Mouse (Mus musculus): ENCODE measurements around the gene Erf. TPM values are rescaled to one million over a fixed set of nuclear protein-coding genes. Genes with fewer than 3 reads are reported as not detected.

Gene Erf
- polyA plus RNA-seq, 1 experiment = 41.1 TPM

- WGBS = 69% methylated on average over 2 of the region's 2 CpGs
- TF ChIP-seq POLR2A (IDR thresholded peaks at IDR 0.05; ENCODE audit: borderline replicate concordance, extremely low read depth, low read depth, low read length) (no peak), CTCF (IDR thresholded peaks at IDR 0.05; ENCODE audit: insufficient read depth, low read length) (no peak)
- DNase-seq = no peak
- Histone ChIP-seq H3K4me3 (replicated peaks; ENCODE audit: extremely low read depth, low read depth, low read length) (no peak overlapping the region), H3K4me1 (ENCODE audit: control insufficient read depth, insufficient read depth, low read length) (no peaks in the 10 kb centered on the region; the same call in 1 of the 2 replicates)
Measured at GRCm38 (mm10) chr7:25233061-25233460, 17.5 kb downstream of the Erf start.

DNA sequence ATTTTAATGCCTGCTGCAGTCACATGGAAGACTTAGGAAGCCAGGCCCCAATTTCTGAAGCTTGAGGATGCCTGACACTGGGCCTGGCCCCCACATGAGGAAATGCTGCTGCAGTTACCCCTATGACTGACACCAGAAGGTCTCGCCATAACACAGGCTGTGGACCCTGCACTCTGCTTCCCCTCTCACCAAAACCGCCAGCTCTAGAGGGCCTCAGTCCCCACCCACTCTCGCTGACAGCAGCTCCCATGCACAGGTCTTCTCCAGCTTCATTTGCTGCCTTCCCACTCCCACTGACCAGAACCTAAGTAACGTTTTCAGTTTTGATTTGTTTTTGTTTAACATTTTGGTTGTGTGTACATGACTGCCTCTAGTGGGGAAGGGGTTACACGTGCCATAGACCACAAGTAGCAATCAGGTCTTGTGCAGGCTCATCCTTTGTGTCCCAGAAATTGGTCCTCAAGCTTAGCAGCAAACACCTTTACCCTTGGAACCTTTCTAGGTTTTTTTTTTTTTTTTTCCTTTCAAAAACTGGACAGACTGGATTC lies 18.4 kb downstream of the Erf start:
- no peak for DNase-seq
- Histone ChIP-seq H3K4me3 (replicated peaks; ENCODE audit: extremely low read depth, low read depth, low read length) (no peak overlapping the region), H3K4me1 (ENCODE audit: control insufficient read depth, insufficient read depth, low read length) (no peaks in the 10 kb centered on the region; the same call in 1 of the 2 replicates)
- WGBS = 46% methylated on average over 5 of the region's 5 CpGs
- no peak for TF ChIP-seq CTCF (IDR thresholded peaks at IDR 0.05; ENCODE audit: insufficient read depth, low read length)
- TF ChIP-seq POLR2A (IDR thresholded peaks at IDR 0.05; ENCODE audit: borderline replicate concordance, extremely low read depth, low read depth, low read length) = no peak

- TF ChIP-seq CTCF (IDR thresholded peaks at IDR 0.05; ENCODE audit: insufficient read depth, low read length) = no peak
- no peak for TF ChIP-seq POLR2A (IDR thresholded peaks at IDR 0.05; ENCODE audit: borderline replicate concordance, extremely low read depth, low read depth, low read length)
- 79% methylated on average over 9 of the region's 9 CpGs for WGBS
- DNase-seq = no peak
- Histone ChIP-seq H3K4me1 (ENCODE audit: control insufficient read depth, insufficient read depth, low read length) (no peaks in the 10 kb centered on the region), H3K4me3 (replicated peaks; ENCODE audit: extremely low read depth, low read depth, low read length) (no peak overlapping the region)
Measured at GRCm38 (mm10) chr7:25230690-25231285, 19.8 kb downstream of the Erf start.

- WGBS = 100% methylated on average over 1 of the region's 1 CpGs
- TF ChIP-seq POLR2A (IDR thresholded peaks at IDR 0.05; ENCODE audit: borderline replicate concordance, extremely low read depth, low read depth, low read length) = no peak
- TF ChIP-seq CTCF (IDR thresholded peaks at IDR 0.05; ENCODE audit: insufficient read depth, low read length) = no peak
- no peak for DNase-seq
- H3K4me1 ChIP-seq (ENCODE audit: control insufficient read depth, insufficient read depth, low read length) = no peaks in the 10 kb centered on the region
- no peak overlapping the region for H3K4me3 ChIP-seq (replicated peaks; ENCODE audit: extremely low read depth, low read depth, low read length)
Measured at GRCm38 (mm10) chr7:25227523-25228300, 22.8 kb downstream of the Erf start.

- peaks cover 11% of the 10 kb centered on the region for H3K4me1 ChIP-seq (ENCODE audit: control insufficient read depth, insufficient read depth, low read length)
Measured at GRCm38 (mm10) chr7:25222275-25222967, 28.1 kb downstream of the Erf start.

GRCm38 (mm10) chr7:25221102-25221883 lies 29.3 kb downstream of the Erf start, which contains the start of gene Zfp526:
Gene Zfp526 (plus strand): TSS chr7:25221425.
- H3K4me3 ChIP-seq (replicated peaks; ENCODE audit: extremely low read depth, low read depth, low read length) = peak within 1 kb of the TSS; percentile 83

More at GRCm38 (mm10) chr7:25222275-25222967, 28.1 kb downstream of the Erf start:
- TF ChIP-seq CTCF (IDR thresholded peaks at IDR 0.05; ENCODE audit: insufficient read depth, low read length) (no peak), POLR2A (IDR thresholded peaks at IDR 0.05; ENCODE audit: borderline replicate concordance, extremely low read depth, low read depth, low read length) (no peak)
- no peak for DNase-seq
- 68% methylated on average over 10 of the region's 10 CpGs for WGBS
- H3K4me3 ChIP-seq (replicated peaks; ENCODE audit: extremely low read depth, low read depth, low read length) = no peak overlapping the region

GRCm38 (mm10) chr7:25220457-25221101 lies 30.0 kb downstream of the Erf start, which contains the start of gene Dedd2:
Gene Dedd2 (minus strand): TSS chr7:25220615.
- DNase-seq = peak; percentile 48
- WGBS = 1% methylated on average over 20 of the region's 20 CpGs
- TF ChIP-seq CTCF (IDR thresholded peaks at IDR 0.05; ENCODE audit: insufficient read depth, low read length) (no peak), POLR2A (IDR thresholded peaks at IDR 0.05; ENCODE audit: borderline replicate concordance, extremely low read depth, low read depth, low read length) (peak; percentile 20; the same call in 1 of the 2 replicates)
- Histone ChIP-seq H3K4me3 (replicated peaks; ENCODE audit: extremely low read depth, low read depth, low read length) (peak within 1 kb of the TSS; percentile 89), H3K4me1 (ENCODE audit: control insufficient read depth, insufficient read depth, low read length) (peaks cover 11% of the 10 kb centered on the region)

More at GRCm38 (mm10) chr7:25221102-25221883, 29.3 kb downstream of the Erf start, which contains the start of gene Zfp526:
- peaks cover 11% of the 10 kb centered on the region for H3K4me1 ChIP-seq (ENCODE audit: control insufficient read depth, insufficient read depth, low read length)
- TF ChIP-seq CTCF (IDR thresholded peaks at IDR 0.05; ENCODE audit: insufficient read depth, low read length) (no peak), POLR2A (IDR thresholded peaks at IDR 0.05; ENCODE audit: borderline replicate concordance, extremely low read depth, low read depth, low read length) (peak; percentile 78; the same call in 1 of the 2 replicates)
- DNase-seq = peak; percentile 96
- under 1% methylated on average over 44 of the region's 45 CpGs for WGBS

GRCm38 (mm10) chr7:25219756-25220456 lies 30.7 kb downstream of the Erf start:
- no peak for TF ChIP-seq CTCF (IDR thresholded peaks at IDR 0.05; ENCODE audit: insufficient read depth, low read length)
- TF ChIP-seq POLR2A (IDR thresholded peaks at IDR 0.05; ENCODE audit: borderline replicate concordance, extremely low read depth, low read depth, low read length) = 0 out of 2 replicates have a peak, but pooled peaks have one; percentile 87
- Histone ChIP-seq H3K4me3 (replicated peaks; ENCODE audit: extremely low read depth, low read depth, low read length) (peak overlapping the region; percentile 89), H3K4me1 (ENCODE audit: control insufficient read depth, insufficient read depth, low read length) (peaks cover 11% of the 10 kb centered on the region)
- 4% methylated on average over 31 of the region's 31 CpGs for WGBS
- peak; percentile 94 for DNase-seq

Measured in lung, adult 2 months (tissue).